Mouse (Mus musculus): ENCODE results near the gene Lrrc27. TPM values are rescaled to one million over a fixed set of nuclear protein-coding genes. Genes with fewer than 3 reads are reported as not detected.

The Lrrc27 gene
- polyA plus RNA-seq, 1 experiment from 2014 or later = 2.5 TPM

DNA sequence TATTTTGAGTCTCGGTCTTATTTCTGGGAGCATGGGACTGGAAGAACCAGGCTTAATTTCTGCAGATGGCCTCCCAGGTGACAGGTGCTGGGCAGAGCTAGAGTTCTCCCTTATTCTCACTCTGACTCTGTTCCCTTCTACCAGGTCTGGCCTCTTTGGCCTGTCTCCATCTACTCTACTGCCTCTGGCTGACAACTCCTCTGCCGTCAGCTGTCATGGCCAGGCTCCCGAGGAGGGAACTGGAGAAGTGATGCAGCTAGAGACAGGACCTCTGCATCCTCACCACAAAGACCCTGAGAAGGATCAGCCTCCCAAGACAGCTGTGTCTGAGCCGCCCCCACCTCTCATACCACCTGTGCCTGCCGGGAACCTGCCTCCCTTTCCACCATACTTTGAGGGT, 41.8 kb downstream of the Lrrc27 start:
- Histone ChIP-seq H3K4me2 (replicated peaks; ENCODE audit: low read depth) (no peak overlapping the region), H3K4me3 (ENCODE audit: low read depth, low read length) (no peak overlapping the region), H3K9ac (ENCODE audit: low read depth, low read length) (no peak overlapping the region), H3K27me3 (replicated peaks; ENCODE audit: control insufficient read depth, insufficient read depth, low read length) (no peaks in the 10 kb centered on the region), H3K27ac (ENCODE audit: low read depth, low read length) (no peak overlapping the region), H3K9me3 (ENCODE audit: control insufficient read depth) (no peaks in the 10 kb centered on the region), H3K4me1 (replicated peaks; ENCODE audit: control insufficient read depth, insufficient read depth, low read length) (peaks cover 45% of the 10 kb centered on the region), H3K36me3 (ENCODE audit: control insufficient read depth, insufficient read depth) (peaks cover 41% of the 10 kb centered on the region)
- ATAC-seq = no peak
- TF ChIP-seq CTCF (IDR thresholded peaks at IDR 0.05; ENCODE audit: low read depth) = no peak
- 84% methylated on average over 5 of the region's 5 CpGs for WGBS

DNA sequence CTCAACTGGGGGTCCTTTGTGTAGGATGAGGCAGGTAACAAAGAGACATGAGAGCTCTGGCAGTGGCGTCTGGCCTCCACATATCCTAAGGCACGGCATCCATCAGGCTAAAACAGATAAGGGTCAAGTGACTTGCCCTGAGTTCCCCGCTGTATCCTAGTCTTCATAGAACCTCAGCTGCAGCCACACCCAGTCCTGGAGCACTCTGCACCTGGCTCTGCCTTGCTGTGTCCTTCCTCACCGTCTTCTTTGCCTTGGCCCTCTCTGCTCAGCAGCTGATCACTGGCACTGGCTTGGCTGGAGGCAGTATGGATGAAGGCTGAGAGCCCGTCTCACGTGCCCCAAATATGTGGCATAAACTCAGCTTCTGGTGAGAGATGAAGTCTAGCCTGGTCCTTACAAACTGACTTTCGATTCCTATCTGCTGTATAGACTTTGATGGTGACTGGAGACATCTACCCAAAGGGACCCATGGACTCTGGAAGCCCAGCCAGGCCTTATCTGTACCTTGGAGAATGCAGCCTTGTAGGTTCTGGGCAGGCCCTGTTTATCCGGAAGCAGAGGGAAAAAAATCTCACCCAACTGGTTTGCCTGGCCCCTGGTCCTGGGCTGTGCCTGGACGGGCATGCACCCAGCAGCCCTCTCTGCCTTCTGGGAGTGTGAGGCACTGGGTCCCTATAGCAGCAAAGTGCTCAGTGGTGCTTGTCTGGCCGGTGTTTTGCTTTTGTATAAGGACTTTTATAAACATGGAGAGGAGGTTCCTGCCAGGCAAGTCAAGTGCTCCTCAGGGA, 45.2 kb downstream of the Lrrc27 start:
- Histone ChIP-seq H3K27me3 (replicated peaks; ENCODE audit: control insufficient read depth, insufficient read depth, low read length) (no peaks in the 10 kb centered on the region), H3K4me1 (replicated peaks; ENCODE audit: control insufficient read depth, insufficient read depth, low read length) (peaks cover 17% of the 10 kb centered on the region), H3K9me3 (ENCODE audit: control insufficient read depth) (no peaks in the 10 kb centered on the region), H3K36me3 (ENCODE audit: control insufficient read depth, insufficient read depth) (peaks cover 50% of the 10 kb centered on the region), H3K27ac (ENCODE audit: low read depth, low read length) (peak overlapping the region; percentile 74), H3K4me2 (replicated peaks; ENCODE audit: low read depth) (peak overlapping the region; percentile 28), H3K9ac (ENCODE audit: low read depth, low read length) (no peak overlapping the region), H3K4me3 (ENCODE audit: low read depth, low read length) (no peak overlapping the region)
- no peak for TF ChIP-seq CTCF (IDR thresholded peaks at IDR 0.05; ENCODE audit: low read depth)
- ATAC-seq = peak; percentile 97
- 31% methylated on average over 10 of the region's 10 CpGs for WGBS

DNA sequence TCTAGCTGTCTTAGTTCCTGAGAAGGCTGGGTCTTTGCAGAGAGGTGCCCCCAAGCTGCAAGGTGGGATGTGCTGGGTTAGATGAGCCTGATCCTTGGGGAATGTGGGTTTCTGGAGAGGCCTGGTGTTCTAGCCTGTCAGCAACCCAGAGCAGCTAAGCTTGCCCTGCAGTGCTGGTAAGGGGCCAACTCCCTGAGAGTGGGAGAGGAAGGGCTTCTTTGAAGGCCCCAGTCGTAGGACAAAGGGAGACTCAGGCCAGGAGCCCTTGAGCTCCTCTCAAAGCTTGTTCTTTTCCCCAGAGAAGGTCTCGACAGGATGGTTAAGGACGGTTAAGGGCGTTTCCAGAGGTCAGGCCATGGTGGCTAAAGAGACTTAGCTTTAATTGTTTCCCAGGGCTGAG, 51.5 kb downstream of the Lrrc27 start:
- Histone ChIP-seq H3K4me2 (replicated peaks; ENCODE audit: low read depth) (no peak overlapping the region), H3K9me3 (ENCODE audit: control insufficient read depth) (no peaks in the 10 kb centered on the region)
- WGBS = 57% methylated on average over 4 of the region's 4 CpGs

DNA sequence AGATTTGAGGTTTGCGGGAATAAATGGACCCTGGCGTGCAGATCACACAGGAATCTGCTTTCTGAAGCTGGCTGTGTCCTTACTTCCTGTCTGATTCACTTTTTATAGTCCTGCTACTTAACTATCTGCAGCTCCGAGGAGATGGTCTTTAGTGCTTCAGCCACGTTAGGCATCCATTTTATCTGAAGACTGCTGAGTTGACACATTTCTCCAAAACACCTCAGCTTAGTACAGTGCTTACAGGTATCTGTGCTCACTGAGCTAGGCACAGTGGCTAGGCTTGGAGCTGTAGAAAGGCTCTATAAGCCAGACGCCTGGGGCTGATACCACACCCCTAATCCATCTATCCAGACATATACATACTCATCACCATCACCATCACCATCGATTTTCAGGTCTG, 52.8 kb downstream of the Lrrc27 start:
- Histone ChIP-seq H3K27ac (ENCODE audit: low read depth, low read length) (no peak overlapping the region), H3K9ac (ENCODE audit: low read depth, low read length) (no peak overlapping the region), H3K36me3 (ENCODE audit: control insufficient read depth, insufficient read depth) (peaks cover 37% of the 10 kb centered on the region; the same call in 1 of the 2 replicates), H3K4me1 (replicated peaks; ENCODE audit: control insufficient read depth, insufficient read depth, low read length) (no peaks in the 10 kb centered on the region; the same call in 1 of the 2 replicates), H3K27me3 (replicated peaks; ENCODE audit: control insufficient read depth, insufficient read depth, low read length) (no peaks in the 10 kb centered on the region), H3K4me3 (ENCODE audit: low read depth, low read length) (no peak overlapping the region), H3K9me3 (ENCODE audit: control insufficient read depth) (no peaks in the 10 kb centered on the region), H3K4me2 (replicated peaks; ENCODE audit: low read depth) (no peak overlapping the region)
- no peak for TF ChIP-seq CTCF (IDR thresholded peaks at IDR 0.05; ENCODE audit: low read depth)
- ATAC-seq = no peak
- WGBS = 52% methylated on average over 6 of the region's 6 CpGs

More for the DNA sequence above, 51.5 kb downstream of the Lrrc27 start:
- Histone ChIP-seq H3K4me1 (replicated peaks; ENCODE audit: control insufficient read depth, insufficient read depth, low read length) (peaks cover 2% of the 10 kb centered on the region), H3K27ac (ENCODE audit: low read depth, low read length) (no peak overlapping the region), H3K36me3 (ENCODE audit: control insufficient read depth, insufficient read depth) (peaks cover 41% of the 10 kb centered on the region; the same call in 1 of the 2 replicates), H3K27me3 (replicated peaks; ENCODE audit: control insufficient read depth, insufficient read depth, low read length) (no peaks in the 10 kb centered on the region), H3K4me3 (ENCODE audit: low read depth, low read length) (no peak overlapping the region), H3K9ac (ENCODE audit: low read depth, low read length) (no peak overlapping the region)
- ATAC-seq = no peak
- TF ChIP-seq CTCF (IDR thresholded peaks at IDR 0.05; ENCODE audit: low read depth) = no peak

GRCm38 (mm10) chr7:139266431-139266830, 53.6 kb downstream of the Lrrc27 start:
- H3K9me3 ChIP-seq (ENCODE audit: control insufficient read depth) = no peaks in the 10 kb centered on the region
- no peaks in the 10 kb centered on the region for H3K27me3 ChIP-seq (replicated peaks; ENCODE audit: control insufficient read depth, insufficient read depth, low read length)
- no peak for TF ChIP-seq CTCF (IDR thresholded peaks at IDR 0.05; ENCODE audit: low read depth)
- H3K4me1 ChIP-seq (replicated peaks; ENCODE audit: control insufficient read depth, insufficient read depth, low read length) = no peaks in the 10 kb centered on the region; the same call in 1 of the 2 replicates
- no peak overlapping the region for H3K27ac ChIP-seq (ENCODE audit: low read depth, low read length)
- peaks cover 32% of the 10 kb centered on the region; the same call in 1 of the 2 replicates for H3K36me3 ChIP-seq (ENCODE audit: control insufficient read depth, insufficient read depth)
- H3K4me2 ChIP-seq (replicated peaks; ENCODE audit: low read depth) = no peak overlapping the region
- 76% methylated on average over 6 of the region's 6 CpGs for WGBS
- no peak overlapping the region for H3K9ac ChIP-seq (ENCODE audit: low read depth, low read length)
- no peak for ATAC-seq
- H3K4me3 ChIP-seq (ENCODE audit: low read depth, low read length) = no peak overlapping the region

GRCm38 (mm10) chr7:139266886-139267870, 54.4 kb downstream of the Lrrc27 start:
- TF ChIP-seq CTCF (IDR thresholded peaks at IDR 0.05; ENCODE audit: low read depth) = no peak
- H3K27ac ChIP-seq (ENCODE audit: low read depth, low read length) = no peak overlapping the region
- H3K27me3 ChIP-seq (replicated peaks; ENCODE audit: control insufficient read depth, insufficient read depth, low read length) = no peaks in the 10 kb centered on the region
- WGBS = 67% methylated on average over 8 of the region's 8 CpGs
- peaks cover 29% of the 10 kb centered on the region; the same call in 1 of the 2 replicates for H3K36me3 ChIP-seq (ENCODE audit: control insufficient read depth, insufficient read depth)
- H3K4me3 ChIP-seq (ENCODE audit: low read depth, low read length) = no peak overlapping the region
- H3K9ac ChIP-seq (ENCODE audit: low read depth, low read length) = no peak overlapping the region
- peak; percentile 48; the same call in 1 of the 2 replicates for ATAC-seq
- H3K9me3 ChIP-seq (ENCODE audit: control insufficient read depth) = no peaks in the 10 kb centered on the region
- no peak overlapping the region for H3K4me2 ChIP-seq (replicated peaks; ENCODE audit: low read depth)
- H3K4me1 ChIP-seq (replicated peaks; ENCODE audit: control insufficient read depth, insufficient read depth, low read length) = peaks cover under 1% of the 10 kb centered on the region

Data from intestine, postnatal 0 days (tissue).